Mouse (Mus musculus): ENCODE measurements around the gene 9230110F15Rik. TPM values are rescaled to one million over a fixed set of nuclear protein-coding genes. Genes with fewer than 3 reads are reported as not detected.
"Not testable (repeated sequence)": the region's sequence is repeated elsewhere in the genome, so short reads cannot be mapped to it uniquely, and the experiment has no call there.

Gene 9230110F15Rik
- not detected in 2 replicates for polyA plus RNA-seq (2012; rRNA removed)

- no peaks in the 10 kb centered on the region for H3K4me1 ChIP-seq (ENCODE audit: control insufficient read depth, insufficient read depth, low read length)
- no peak within 1 kb of the TSS for H3K4me3 ChIP-seq (ENCODE audit: insufficient read depth, low read length)
- no peak within 1 kb of the TSS for H3K27ac ChIP-seq (ENCODE audit: insufficient read depth, low read length)
- no peak for TF ChIP-seq CTCF (IDR thresholded peaks at IDR 0.05; ENCODE audit: extremely low read depth, insufficient read depth, low read length)
- no peak for TF ChIP-seq POLR2A (IDR thresholded peaks at IDR 0.05; ENCODE audit: extremely low read depth, insufficient read depth, low read length)
Measured at GRCm38 (mm10) chr9:35844050-35844449, at the start of gene 9230110F15Rik. TSS of gene 9230110F15Rik (minus strand) at chr9:35844150.

- H3K4me1 ChIP-seq (ENCODE audit: control insufficient read depth, insufficient read depth, low read length); H3K4me3 ChIP-seq (ENCODE audit: insufficient read depth, low read length); H3K27ac ChIP-seq (ENCODE audit: insufficient read depth, low read length): not testable (repeated sequence)
Measured at GRCm38 (mm10) chr9:35893112-35893511, 49.2 kb upstream of the 9230110F15Rik start.

- not testable (repeated sequence) for H3K4me1 ChIP-seq (ENCODE audit: control insufficient read depth, insufficient read depth, low read length); H3K27ac ChIP-seq (ENCODE audit: insufficient read depth, low read length); H3K4me3 ChIP-seq (ENCODE audit: insufficient read depth, low read length)
Measured at GRCm38 (mm10) chr9:35817881-35818280, 26.1 kb downstream of the 9230110F15Rik start.

GRCm38 (mm10) chr9:35798146-35798545 lies 45.8 kb downstream of the 9230110F15Rik start:
- no peak overlapping the region for H3K4me3 ChIP-seq (ENCODE audit: insufficient read depth, low read length)
- no peak overlapping the region for H3K27ac ChIP-seq (ENCODE audit: insufficient read depth, low read length)
- H3K4me1 ChIP-seq (ENCODE audit: control insufficient read depth, insufficient read depth, low read length): no peaks in the 10 kb centered on the region
- TF ChIP-seq CTCF (IDR thresholded peaks at IDR 0.05; ENCODE audit: extremely low read depth, insufficient read depth, low read length): no peak
- TF ChIP-seq POLR2A (IDR thresholded peaks at IDR 0.05; ENCODE audit: extremely low read depth, insufficient read depth, low read length): no peak

GRCm38 (mm10) chr9:35790001-35790400 lies 53.9 kb downstream of the 9230110F15Rik start, which contains the start of the genes Gm27235 and D730048I06Rik:
TSS of gene Gm27235 (minus strand) at chr9:35790101.
TSS of gene D730048I06Rik (minus strand) at chr9:35790112.
- no peak within 1 kb of the TSS for H3K27ac ChIP-seq (ENCODE audit: insufficient read depth, low read length)
- no peak within 1 kb of the TSS for H3K4me3 ChIP-seq (ENCODE audit: insufficient read depth, low read length)
- H3K4me1 ChIP-seq (ENCODE audit: control insufficient read depth, insufficient read depth, low read length): no peaks in the 10 kb centered on the region
- TF ChIP-seq CTCF (IDR thresholded peaks at IDR 0.05; ENCODE audit: extremely low read depth, insufficient read depth, low read length) (no peak), POLR2A (IDR thresholded peaks at IDR 0.05; ENCODE audit: extremely low read depth, insufficient read depth, low read length) (no peak)

Other genes with a start within 250 kb of the 9230110F15Rik start
- gene Pate4, start 232.2 kb downstream of the 9230110F15Rik start, polyA plus RNA-seq (2012; rRNA removed): not detected in 2 replicates
- not detected in 2 replicates for gene Pate3, start 195.9 kb downstream of the 9230110F15Rik start, polyA plus RNA-seq (2012; rRNA removed)
- not detected in 2 replicates for gene Pate1, start 156.8 kb downstream of the 9230110F15Rik start, polyA plus RNA-seq (2012; rRNA removed)
- not detected in 2 replicates for gene Gm17677, start 103.1 kb downstream of the 9230110F15Rik start, polyA plus RNA-seq (2012; rRNA removed)
- not detected in 2 replicates for gene Gm17727, start 66.0 kb downstream of the 9230110F15Rik start, polyA plus RNA-seq (2012; rRNA removed)
- gene Gm27235, start 54.0 kb downstream of the 9230110F15Rik start, polyA plus RNA-seq (2012; rRNA removed): not detected in 2 replicates
- not detected in 2 replicates for gene D730048I06Rik, start 54.0 kb downstream of the 9230110F15Rik start, polyA plus RNA-seq (2012; rRNA removed)
- 0.06 and 0.13 TPM in 2 replicates for gene 9230113P08Rik, start 64.3 kb upstream of the 9230110F15Rik start, polyA plus RNA-seq (2012; rRNA removed)

Measured in cortical plate, adult 2 months (tissue).